Mouse (Mus musculus) limb, embryonic 14.5 days (tissue): ENCODE measurements around the gene Nupr1. TPM values are rescaled to one million over a fixed set of nuclear protein-coding genes. Genes with fewer than 3 reads are reported as not detected.

ENCODE experiments used
- ATAC-seq: fragments of 200-750 bp; cut with Nextera tagmentation; 2 replicates; pipeline ENCODE4 v1.8.0; 2017; ENCODE audit warnings: low read depth, moderate number of reproducible peaks, moderate TSS enrichment; ENCODE audit not compliant: low FRiP score
- DNase-seq: peaks from one replicate; pipeline ENCODE4 v3.0.0-alpha.2; 2015; ENCODE audit warnings: low spot score
- H3K27ac ChIP-seq: fragments of 300-500 bp; sonication (generic); replicated peaks from 2 replicates; pipeline ENCODE4 v1.5.1; 2014; ENCODE audit warnings: low read depth, mild to moderate bottlenecking, low read length, moderate library complexity, mixed read lengths
- H3K27me3 ChIP-seq: fragments of 300-500 bp; sonication (generic); 2 replicates; pipeline ENCODE4 v1.6.1; 2014; ENCODE audit warnings: low read length, mixed read lengths; ENCODE audit not compliant: control insufficient read depth, insufficient read depth
- H3K36me3 ChIP-seq: fragments of 300-500 bp; sonication (generic); 2 replicates; pipeline ENCODE4 v1.6.1; 2014; ENCODE audit warnings: mild to moderate bottlenecking, low read length, moderate library complexity, mixed read lengths; ENCODE audit not compliant: control insufficient read depth, insufficient read depth
- H3K4me1 ChIP-seq: fragments of 300-500 bp; sonication (generic); 2 replicates; pipeline ENCODE4 v1.6.1; 2014; ENCODE audit warnings: antibody characterized with exemption, low read length, mixed read lengths; ENCODE audit not compliant: control insufficient read depth, insufficient read depth
- H3K4me2 ChIP-seq: fragments of 300-500 bp; sonication (generic); replicated peaks from 2 replicates; pipeline ENCODE4 v1.6.1; 2014; ENCODE audit warnings: low read depth, mild to moderate bottlenecking, low read length, moderate library complexity; ENCODE audit not compliant: severe bottlenecking
- H3K4me3 ChIP-seq: fragments of 300-500 bp; sonication (generic); replicated peaks from 2 replicates; pipeline ENCODE4 v1.5.1; 2014; ENCODE audit warnings: low read length
- H3K9ac ChIP-seq: fragments of 300-500 bp; sonication (generic); 2 replicates; pipeline ENCODE4 v1.6.1; 2014; ENCODE audit warnings: mild to moderate bottlenecking, low read depth, low read length, moderate library complexity; ENCODE audit not compliant: severe bottlenecking
- H3K9me3 ChIP-seq: fragments of 300-500 bp; sonication (generic); 2 replicates; pipeline ENCODE4 v1.6.1; 2016; ENCODE audit warnings: low read length; ENCODE audit not compliant: control insufficient read depth
- POLR2A ChIP-seq: fragments of 200-500 bp; IDR thresholded peaks from 2 replicates; pipeline ENCODE4 v1.8.0; 2012; ENCODE audit warnings: inconsistent platforms, mild to moderate bottlenecking, moderate library complexity, borderline replicate concordance; ENCODE audit not compliant: insufficient read depth, insufficient read length; ENCODE audit errors: extremely low read depth
- WGBS: fragments of 180-500 bp; shearing (Covaris S2); extraction: QIAGEN DNeasy Blood & Tissue Kit; methylation state at CpG from one replicate; pipeline ENCODE4 v1.1.7; 2014; 5-methylcytosine and 5-hydroxymethylcytosine counted together
- polyA plus RNA-seq, 2 experiments: library from polyadenylated mRNA; depleted of rRNA in 1 of 2; stranded (reverse) in 1 of 2; unstranded in 1 of 2; fragments of >200 nt; fragmentation: Nextera tagmentation in 1 of 2; extraction: Ambion mirVana in 1 of 2; gene quantifications; 2 replicates each; pipeline versions ENCODE4 v1.2.1 to v1.2.3; 2012 to 2014

The Nupr1 gene
- polyA plus RNA-seq, 2 experiments: 11.6 to 19.2 TPM

- Histone ChIP-seq H3K9ac (no peak overlapping the region), H3K9me3 (no peaks in the 10 kb centered on the region), H3K4me3 (no peak overlapping the region), H3K36me3 (no peaks in the 10 kb centered on the region), H3K4me2 (no peak overlapping the region), H3K27ac (no peak overlapping the region), H3K27me3 (no peaks in the 10 kb centered on the region), H3K4me1 (no peaks in the 10 kb centered on the region)
- TF ChIP-seq POLR2A: no peak
- DNase-seq (no peak), ATAC-seq (no peak)
- 82% methylated on average over 3 of the region's 3 CpGs for WGBS
Measured at GRCm38 (mm10) chr7:126612736-126613135, 17.9 kb downstream of the Nupr1 start.

- TF ChIP-seq POLR2A: no peak
- H3K9me3 ChIP-seq: no peaks in the 10 kb centered on the region
- no peak overlapping the region for H3K4me2 ChIP-seq
- DNase-seq: no peak
- no peaks in the 10 kb centered on the region for H3K27me3 ChIP-seq
- no peak overlapping the region for H3K4me3 ChIP-seq
- no peak overlapping the region for H3K9ac ChIP-seq
- no peak for ATAC-seq
- H3K27ac ChIP-seq: no peak overlapping the region
- H3K4me1 ChIP-seq: no peaks in the 10 kb centered on the region
- H3K36me3 ChIP-seq: no peaks in the 10 kb centered on the region
- 87% methylated on average over 5 of the region's 5 CpGs for WGBS
Measured at GRCm38 (mm10) chr7:126607796-126608195, 22.9 kb downstream of the Nupr1 start.

- WGBS: 70% methylated on average over 3 of the region's 3 CpGs
- H3K27ac ChIP-seq: no peak overlapping the region
- H3K9me3 ChIP-seq: no peaks in the 10 kb centered on the region
- no peak overlapping the region for H3K9ac ChIP-seq
- H3K36me3 ChIP-seq: no peaks in the 10 kb centered on the region
- no peak for ATAC-seq
- DNase-seq: no peak
- no peak overlapping the region for H3K4me3 ChIP-seq
- H3K4me1 ChIP-seq: no peaks in the 10 kb centered on the region
- TF ChIP-seq POLR2A: no peak
- H3K27me3 ChIP-seq: no peaks in the 10 kb centered on the region
- no peak overlapping the region for H3K4me2 ChIP-seq
Measured at GRCm38 (mm10) chr7:126607064-126607463, 23.6 kb downstream of the Nupr1 start.

- H3K9me3 ChIP-seq: no peaks in the 10 kb centered on the region
- 73% methylated on average over 5 of the region's 5 CpGs for WGBS
- H3K36me3 ChIP-seq: no peaks in the 10 kb centered on the region
- H3K27me3 ChIP-seq: no peaks in the 10 kb centered on the region
- no peak overlapping the region for H3K4me2 ChIP-seq
- H3K4me3 ChIP-seq: no peak overlapping the region
- H3K9ac ChIP-seq: no peak overlapping the region
- no peaks in the 10 kb centered on the region for H3K4me1 ChIP-seq
- no peak for TF ChIP-seq POLR2A
- ATAC-seq (no peak), DNase-seq (no peak)
- H3K27ac ChIP-seq: no peak overlapping the region
Measured at GRCm38 (mm10) chr7:126606611-126607010, 24.1 kb downstream of the Nupr1 start.

GRCm38 (mm10) chr7:126602650-126603049 lies 28.0 kb downstream of the Nupr1 start:
- Histone ChIP-seq H3K27me3 (no peaks in the 10 kb centered on the region), H3K9me3 (no peaks in the 10 kb centered on the region), H3K4me1 (no peaks in the 10 kb centered on the region), H3K4me2 (no peak overlapping the region), H3K27ac (no peak overlapping the region), H3K36me3 (no peaks in the 10 kb centered on the region), H3K4me3 (no peak overlapping the region), H3K9ac (no peak overlapping the region)
- no peak for ATAC-seq
- WGBS: 75% methylated on average over 3 of the region's 3 CpGs
- no peak for DNase-seq
- no peak for TF ChIP-seq POLR2A

GRCm38 (mm10) chr7:126601896-126602295 lies 28.8 kb downstream of the Nupr1 start:
- Histone ChIP-seq H3K9ac (no peak overlapping the region), H3K27ac (no peak overlapping the region), H3K9me3 (no peaks in the 10 kb centered on the region), H3K4me2 (no peak overlapping the region), H3K27me3 (no peaks in the 10 kb centered on the region), H3K36me3 (no peaks in the 10 kb centered on the region), H3K4me3 (no peak overlapping the region), H3K4me1 (no peaks in the 10 kb centered on the region)
- 48% methylated on average over 4 of the region's 5 CpGs for WGBS
- TF ChIP-seq POLR2A: no peak
- DNase-seq (no peak), ATAC-seq (no peak)
